Mouse (Mus musculus) spleen, adult 2 months (tissue): ENCODE measurements around the gene Tnk2.

ENCODE experiments used
- CTCF ChIP-seq: fragments of 200-500 bp; IDR thresholded peaks from 2 replicates; pipeline ENCODE4 v1.5.1; 2011; ENCODE audit warnings: mild to moderate bottlenecking, inconsistent platforms; ENCODE audit not compliant: insufficient read depth, insufficient read length, insufficient replicate concordance; ENCODE audit errors: extremely low read depth
- POLR2A ChIP-seq: fragments of 200-500 bp; IDR thresholded peaks from 2 replicates; pipeline ENCODE4 v1.6.1; 2011; ENCODE audit warnings: low read depth, low read length, inconsistent platforms

DNA sequence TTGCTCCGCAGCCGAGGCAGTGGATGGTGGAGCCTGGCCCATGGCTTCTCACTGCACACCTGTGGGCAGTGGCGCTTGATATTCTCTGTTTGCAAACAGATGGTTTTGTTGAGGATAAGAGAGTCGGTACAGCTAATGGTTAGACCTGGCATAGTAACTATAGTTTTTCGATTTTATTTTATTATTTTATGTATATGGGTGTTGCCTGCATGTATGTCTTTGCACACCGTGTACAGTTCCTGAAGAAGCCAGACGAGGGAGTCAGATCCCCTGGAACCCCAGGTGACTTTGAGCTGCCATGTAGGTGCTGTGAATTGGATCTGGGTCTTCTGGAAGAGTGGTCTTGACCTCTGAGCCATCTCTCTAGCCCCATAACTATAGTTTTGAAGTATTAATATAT, 18.7 kb downstream of the Tnk2 start:
- no peak for TF ChIP-seq CTCF
- TF ChIP-seq POLR2A: no peak
